In the genomic region with DNA sequence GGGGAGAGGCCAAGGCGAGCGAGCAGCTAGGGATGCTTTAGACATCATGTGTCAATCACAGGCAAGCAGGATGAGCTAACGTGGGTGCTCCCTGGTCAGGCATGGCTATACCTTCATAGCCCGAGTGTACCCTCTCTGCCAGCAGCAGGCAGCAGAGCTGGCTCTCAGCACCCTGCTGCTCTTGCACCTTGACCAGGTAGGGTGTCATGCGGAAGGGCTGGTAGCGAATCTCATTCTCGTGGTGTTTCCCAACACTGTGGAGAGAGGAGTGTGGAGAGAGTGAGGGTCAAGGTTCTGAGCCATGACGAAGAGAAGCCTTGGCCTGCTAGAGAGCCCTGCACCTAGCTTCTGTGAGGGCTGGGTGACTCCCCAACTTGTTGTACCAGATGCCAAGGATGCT, we compare ENCODE assay signal across 25 mouse cellular contexts. TPM values are rescaled to one million over a fixed set of nuclear protein-coding genes. Genes with fewer than 3 reads are reported as not detected.
DNase-seq lines count a peak whose midpoint lies in the region; ATAC-seq and TF ChIP-seq lines count a peak whose summit lies in the region.
"Had no signal": no experiment of that assay in that cellular context is flagged by ENCODE, and none has a peak within 500 bp of the region (broad histone marks: within the 10 kb centered on the region; RNA-seq: fewer than 3 reads in every experiment).

No protein-coding gene starts in this region.

- H3K27ac ChIP-seq in intestine, postnatal 0 days (ENCODE audit: low read depth, low read length) = peak overlapping the region; percentile 68
- no peak overlapping the region for H3K27ac ChIP-seq in intestine, embryonic 15.5 days
- peak overlapping the region; percentile 13; the same call in 1 of the 2 replicates for H3K27ac ChIP-seq in kidney, adult 2 months (ENCODE audit: insufficient read depth, low read depth, low read length)
- H3K27ac ChIP-seq in kidney, embryonic 15.5 days = no peak overlapping the region
- no peak overlapping the region for H3K27ac ChIP-seq in liver, embryonic 15.5 days (replicated peaks)
- H3K27ac ChIP-seq in liver, embryonic 11.5 days (ENCODE audit: low read depth, low read length) = no peak overlapping the region
- H3K27ac ChIP-seq in small intestine, adult 2 months (ENCODE audit: insufficient read depth, low read depth, low read length) = 0 out of 2 replicates have a peak overlapping the region, but pooled peaks have one; percentile 40
- H3K27ac ChIP-seq: forebrain, embryonic 10.5 days; forebrain, embryonic 13.5 days; gastrocnemius, adult 2 months; heart, embryonic 15.5 days; hindbrain, embryonic 14.5 days had no signal

- H3K9me3 ChIP-seq in intestine, postnatal 0 days (ENCODE audit: control insufficient read depth) = no peaks in the 10 kb centered on the region
- H3K9me3 ChIP-seq in intestine, embryonic 15.5 days = no peaks in the 10 kb centered on the region
- no peaks in the 10 kb centered on the region for H3K9me3 ChIP-seq in kidney, embryonic 15.5 days (replicated peaks)
- no peaks in the 10 kb centered on the region for H3K9me3 ChIP-seq in liver, embryonic 15.5 days (replicated peaks)
- H3K9me3 ChIP-seq in liver, embryonic 11.5 days (ENCODE audit: control insufficient read depth, low read length) = no peaks in the 10 kb centered on the region
- H3K9me3 ChIP-seq: forebrain, embryonic 10.5 days; forebrain, embryonic 13.5 days; heart, embryonic 12.5 days; heart, embryonic 15.5 days had no signal

- 77% methylated on average over 8 of the region's 8 CpGs for WGBS in intestine, postnatal 0 days
- 91% methylated on average over 8 of the region's 8 CpGs for WGBS in intestine, embryonic 15.5 days
- WGBS in kidney, adult 2 months = 71% methylated on average over 8 of the region's 8 CpGs
- 88% methylated on average over 8 of the region's 8 CpGs for WGBS in kidney, embryonic 15.5 days
- 72% methylated on average over 8 of the region's 8 CpGs for WGBS in liver, embryonic 15.5 days (ENCODE audit: insufficient replicate concordance)
- WGBS in liver, embryonic 11.5 days = 84% methylated on average over 8 of the region's 8 CpGs
- 79% methylated on average over 8 of the region's 8 CpGs for WGBS in small intestine, adult 2 months

- no peaks in the 10 kb centered on the region for H3K27me3 ChIP-seq in intestine, postnatal 0 days (replicated peaks; ENCODE audit: control insufficient read depth, insufficient read depth, low read length)
- H3K27me3 ChIP-seq in intestine, embryonic 15.5 days (replicated peaks) = no peaks in the 10 kb centered on the region
- H3K27me3 ChIP-seq in kidney, adult 2 months (replicated peaks; ENCODE audit: control insufficient read depth, insufficient read depth, low read length) = no peaks in the 10 kb centered on the region
- H3K27me3 ChIP-seq in kidney, embryonic 15.5 days = no peaks in the 10 kb centered on the region
- no peaks in the 10 kb centered on the region for H3K27me3 ChIP-seq in liver, embryonic 15.5 days
- no peaks in the 10 kb centered on the region for H3K27me3 ChIP-seq in liver, embryonic 11.5 days (replicated peaks; ENCODE audit: control insufficient read depth, insufficient read depth, low read length)
- no peaks in the 10 kb centered on the region for H3K27me3 ChIP-seq in small intestine, adult 2 months (ENCODE audit: control insufficient read depth, insufficient read depth, low read length)
- H3K27me3 ChIP-seq: forebrain, embryonic 13.5 days; heart, embryonic 12.5 days; heart, embryonic 15.5 days had no signal

- ATAC-seq in intestine, postnatal 0 days = peak; percentile 65
- ATAC-seq in intestine, embryonic 15.5 days = no peak
- ATAC-seq in kidney, embryonic 15.5 days (replicated peaks; ENCODE audit: low FRiP score) = no peak
- peak; percentile 15; the same call in 1 of the 2 replicates for ATAC-seq in liver, embryonic 15.5 days (ENCODE audit: insufficient read depth)
- ATAC-seq in liver, embryonic 11.5 days (replicated peaks; ENCODE audit: low FRiP score) = no peak
- ATAC-seq in frontal cortex, adult (ENCODE audit: low TSS enrichment) = no peak
- ATAC-seq: CD4-positive, CD25-positive, alpha-beta regulatory T cell, adult 4 months; forebrain, embryonic 13.5 days; forebrain, embryonic 16.5 days had no signal

- TF ChIP-seq CTCF in intestine, postnatal 0 days (IDR thresholded peaks at IDR 0.05; ENCODE audit: low read depth) = peak; percentile 53
- TF ChIP-seq CTCF in kidney, adult 2 months (conservative IDR thresholded peaks at IDR 0.05; ENCODE audit: insufficient read depth, insufficient read length, low read depth, low read length) = peak; percentile 32; the same call in 1 of the 2 replicates
- no peak for TF ChIP-seq CTCF in small intestine, adult 2 months (IDR thresholded peaks at IDR 0.05; ENCODE audit: extremely low read depth, insufficient read length, insufficient replicate concordance, low read depth, low read length)

- no peak overlapping the region for H3K4me2 ChIP-seq in intestine, postnatal 0 days (replicated peaks; ENCODE audit: low read depth)
- no peak overlapping the region for H3K4me2 ChIP-seq in intestine, embryonic 15.5 days (replicated peaks)
- no peak overlapping the region for H3K4me2 ChIP-seq in kidney, embryonic 15.5 days
- no peak overlapping the region for H3K4me2 ChIP-seq in liver, embryonic 15.5 days
- H3K4me2 ChIP-seq in liver, embryonic 11.5 days = no peak overlapping the region
- H3K4me2 ChIP-seq: forebrain, embryonic 13.5 days; heart, embryonic 12.5 days; heart, embryonic 15.5 days; hindbrain, embryonic 14.5 days had no signal

- no peak overlapping the region for H3K4me3 ChIP-seq in intestine, postnatal 0 days (ENCODE audit: low read depth, low read length)
- no peak overlapping the region for H3K4me3 ChIP-seq in intestine, embryonic 15.5 days (replicated peaks)
- H3K4me3 ChIP-seq in kidney, adult 2 months (ENCODE audit: insufficient read depth, low read depth, low read length) = no peak overlapping the region
- H3K4me3 ChIP-seq in kidney, embryonic 15.5 days (replicated peaks) = no peak overlapping the region
- H3K4me3 ChIP-seq in liver, embryonic 15.5 days (replicated peaks) = no peak overlapping the region
- no peak overlapping the region for H3K4me3 ChIP-seq in liver, embryonic 11.5 days (ENCODE audit: low read depth, low read length)
- no peak overlapping the region for H3K4me3 ChIP-seq in small intestine, adult 2 months (ENCODE audit: low read depth, low read length)
- H3K4me3 ChIP-seq: forebrain, embryonic 10.5 days; forebrain, embryonic 13.5 days; gastrocnemius, adult 2 months; heart, embryonic 12.5 days; heart, embryonic 15.5 days had no signal

- peak; percentile 64 for DNase-seq in kidney, adult 2 months
- no peak for DNase-seq in liver, embryonic 11.5 days (ENCODE audit: low spot score)
- DNase-seq: adrenal gland, adult 2 months; adrenal gland, postnatal 25 days; cerebellum, adult 18-20 months; cerebellum, adult 9-10 months; cerebellum, postnatal 14 days; gastrocnemius, adult 2 months; gastrocnemius, postnatal 14 days; heart, adult 18-20 months; heart, postnatal 10 days; heart, postnatal 4 days had no signal

- no peak overlapping the region for H3K9ac ChIP-seq in intestine, postnatal 0 days (ENCODE audit: low read depth, low read length)
- H3K9ac ChIP-seq in intestine, embryonic 15.5 days = no peak overlapping the region
- no peak overlapping the region for H3K9ac ChIP-seq in kidney, embryonic 15.5 days
- no peak overlapping the region for H3K9ac ChIP-seq in liver, embryonic 15.5 days
- no peak overlapping the region for H3K9ac ChIP-seq in liver, embryonic 11.5 days (ENCODE audit: low read depth, low read length)
- H3K9ac ChIP-seq: forebrain, embryonic 13.5 days; heart, embryonic 12.5 days; heart, embryonic 15.5 days; hindbrain, embryonic 14.5 days had no signal

- no peak for TF ChIP-seq POLR2A in kidney, adult 2 months (IDR thresholded peaks at IDR 0.05; ENCODE audit: low read depth, low read length)
- TF ChIP-seq POLR2A in small intestine, adult 2 months (IDR thresholded peaks at IDR 0.05; ENCODE audit: low read depth, low read length) = no peak

- H3K36me3 ChIP-seq in intestine, postnatal 0 days (ENCODE audit: control insufficient read depth, insufficient read depth) = peaks cover 83% of the 10 kb centered on the region
- peaks cover 20% of the 10 kb centered on the region for H3K36me3 ChIP-seq in intestine, embryonic 15.5 days
- no peaks in the 10 kb centered on the region for H3K36me3 ChIP-seq in kidney, adult 2 months (ENCODE audit: control insufficient read depth, insufficient read depth, low read length)
- peaks cover 25% of the 10 kb centered on the region; the same call in 1 of the 2 replicates for H3K36me3 ChIP-seq in kidney, embryonic 15.5 days
- H3K36me3 ChIP-seq in liver, embryonic 15.5 days (replicated peaks) = peaks cover 40% of the 10 kb centered on the region
- peaks cover 10% of the 10 kb centered on the region for H3K36me3 ChIP-seq in liver, embryonic 11.5 days (ENCODE audit: control insufficient read depth, insufficient read depth, low read length)
- peaks cover 54% of the 10 kb centered on the region for H3K36me3 ChIP-seq in small intestine, adult 2 months (ENCODE audit: control insufficient read depth, insufficient read depth, low read length)
- H3K36me3 ChIP-seq: forebrain, embryonic 10.5 days had no signal

- H3K4me1 ChIP-seq in intestine, postnatal 0 days (replicated peaks; ENCODE audit: control insufficient read depth, insufficient read depth, low read length) = no peaks in the 10 kb centered on the region; the same call in 1 of the 2 replicates
- peaks cover 18% of the 10 kb centered on the region for H3K4me1 ChIP-seq in intestine, embryonic 15.5 days (replicated peaks)
- peaks cover 42% of the 10 kb centered on the region for H3K4me1 ChIP-seq in kidney, adult 2 months (ENCODE audit: control insufficient read depth, insufficient read depth, low read length)
- H3K4me1 ChIP-seq in kidney, embryonic 15.5 days = peaks cover 20% of the 10 kb centered on the region
- peaks cover 26% of the 10 kb centered on the region for H3K4me1 ChIP-seq in liver, embryonic 15.5 days (replicated peaks)
- no peaks in the 10 kb centered on the region for H3K4me1 ChIP-seq in liver, embryonic 11.5 days (replicated peaks; ENCODE audit: control insufficient read depth, insufficient read depth, low read length)
- H3K4me1 ChIP-seq in small intestine, adult 2 months (ENCODE audit: control insufficient read depth, insufficient read depth, insufficient read length, low read length) = peaks cover 28% of the 10 kb centered on the region

RNA-seq across cellular contexts. Expression of gene Per2, which starts 19.3 kb away (rescaled TPM):
- polyA plus RNA-seq in intestine, postnatal 0 days (2015; fragmentation: Nextera tagmentation; extraction: Ambion mirVana) = 7.2 and 7.9 TPM in 2 replicates
- polyA plus RNA-seq in intestine, embryonic 15.5 days (2015; fragmentation: Nextera tagmentation; extraction: Ambion mirVana) = 7.8 and 7.9 TPM in 2 replicates
- polyA plus RNA-seq in kidney, adult 2 months (2012; rRNA removed) = 5.6 and 6.8 TPM in 2 replicates
- 2.9 and 3.6 TPM in 2 replicates for polyA plus RNA-seq in kidney, embryonic 15.5 days (2015; fragmentation: Nextera tagmentation; extraction: Ambion mirVana)
- polyA plus RNA-seq in liver, embryonic 15.5 days (2015; fragmentation: Nextera tagmentation; extraction: Ambion mirVana) = 2.3 and 3.3 TPM in 2 replicates
- 4.5 and 6.8 TPM in 2 replicates for polyA plus RNA-seq in liver, embryonic 11.5 days (2014; fragmentation: Nextera tagmentation; extraction: Ambion mirVana)
- 4.1 and 5.2 TPM in 2 replicates for polyA plus RNA-seq in small intestine, adult 2 months (2012; rRNA removed)

RNA-seq across cellular contexts. Expression of gene Hes6, which starts 25.9 kb away (rescaled TPM):
- polyA plus RNA-seq in intestine, postnatal 0 days (2015; fragmentation: Nextera tagmentation; extraction: Ambion mirVana) = 84.1 and 84.8 TPM in 2 replicates
- polyA plus RNA-seq in intestine, embryonic 15.5 days (2015; fragmentation: Nextera tagmentation; extraction: Ambion mirVana) = 94.0 and 103 TPM in 2 replicates
- polyA plus RNA-seq in kidney, adult 2 months (2012; rRNA removed) = 64.1 and 66.7 TPM in 2 replicates
- 67.4 and 70.0 TPM in 2 replicates for polyA plus RNA-seq in kidney, embryonic 15.5 days (2015; fragmentation: Nextera tagmentation; extraction: Ambion mirVana)
- 21.1 and 24.1 TPM in 2 replicates for polyA plus RNA-seq in liver, embryonic 15.5 days (2015; fragmentation: Nextera tagmentation; extraction: Ambion mirVana)
- 50.8 and 51.8 TPM in 2 replicates for polyA plus RNA-seq in liver, embryonic 11.5 days (2014; fragmentation: Nextera tagmentation; extraction: Ambion mirVana)
- polyA plus RNA-seq in small intestine, adult 2 months (2012; rRNA removed) = 78.8 and 113 TPM in 2 replicates

RNA-seq across cellular contexts. Expression of gene Ilkap, which starts 41.2 kb away (rescaled TPM):
- 51.2 TPM in 2 replicates for polyA plus RNA-seq in intestine, postnatal 0 days (2015; fragmentation: Nextera tagmentation; extraction: Ambion mirVana)
- polyA plus RNA-seq in intestine, embryonic 15.5 days (2015; fragmentation: Nextera tagmentation; extraction: Ambion mirVana) = 119 and 128 TPM in 2 replicates
- polyA plus RNA-seq in kidney, adult 2 months (2012; rRNA removed) = 42.6 and 47.9 TPM in 2 replicates
- polyA plus RNA-seq in kidney, embryonic 15.5 days (2015; fragmentation: Nextera tagmentation; extraction: Ambion mirVana) = 132 and 141 TPM in 2 replicates
- polyA plus RNA-seq in liver, embryonic 15.5 days (2015; fragmentation: Nextera tagmentation; extraction: Ambion mirVana) = 67.7 and 69.9 TPM in 2 replicates
- polyA plus RNA-seq in liver, embryonic 11.5 days (2014; fragmentation: Nextera tagmentation; extraction: Ambion mirVana) = 159 and 168 TPM in 2 replicates
- polyA plus RNA-seq in small intestine, adult 2 months (2012; rRNA removed) = 17.9 and 34.6 TPM in 2 replicates

RNA-seq across cellular contexts. Expression of gene Traf3ip1, which starts 54.7 kb away (rescaled TPM):
- 3.3 and 3.7 TPM in 2 replicates for polyA plus RNA-seq in intestine, postnatal 0 days (2015; fragmentation: Nextera tagmentation; extraction: Ambion mirVana)
- 7.2 and 8.1 TPM in 2 replicates for polyA plus RNA-seq in intestine, embryonic 15.5 days (2015; fragmentation: Nextera tagmentation; extraction: Ambion mirVana)
- 9.8 and 11.2 TPM in 2 replicates for polyA plus RNA-seq in kidney, adult 2 months (2012; rRNA removed)
- polyA plus RNA-seq in kidney, embryonic 15.5 days (2015; fragmentation: Nextera tagmentation; extraction: Ambion mirVana) = 10.1 and 11.8 TPM in 2 replicates
- 1.8 and 2.1 TPM in 2 replicates for polyA plus RNA-seq in liver, embryonic 15.5 days (2015; fragmentation: Nextera tagmentation; extraction: Ambion mirVana)
- 4.4 TPM in 2 replicates for polyA plus RNA-seq in liver, embryonic 11.5 days (2014; fragmentation: Nextera tagmentation; extraction: Ambion mirVana)
- polyA plus RNA-seq in small intestine, adult 2 months (2012; rRNA removed) = 2.0 and 3.7 TPM in 2 replicates

Comparison
In these comparisons a context has a peak if more than half of its experiments do, and no peak if none do; other contexts are left out.
1. ATAC-seq: peak in intestine, postnatal 0 days (single experiment) and liver, embryonic 15.5 days (single experiment); none in intestine, embryonic 15.5 days (single experiment), kidney, embryonic 15.5 days (single experiment), liver, embryonic 11.5 days (single experiment) and frontal cortex, adult (single experiment).
2. H3K27ac ChIP-seq: peak in intestine, postnatal 0 days (single experiment), kidney, adult 2 months (single experiment) and small intestine, adult 2 months (single experiment); none in intestine, embryonic 15.5 days (single experiment), kidney, embryonic 15.5 days (single experiment), liver, embryonic 15.5 days (single experiment) and liver, embryonic 11.5 days (single experiment).